Mouse (Mus musculus) heart, embryonic 16.5 days (tissue): ENCODE measurements around the gene Creb3. TPM values are rescaled to one million over a fixed set of nuclear protein-coding genes. Genes with fewer than 3 reads are reported as not detected.

Experiments used
- ATAC-seq: fragments of 200-750 bp; cut with Nextera tagmentation; replicated peaks from 2 replicates; pipeline ENCODE4 v1.8.0; 2017; ENCODE audit warnings: moderate number of reproducible peaks; ENCODE audit not compliant: insufficient read depth, low FRiP score; ENCODE audit errors: extremely low read depth
- H3K27ac ChIP-seq: fragments of 300-500 bp; sonication (generic); 2 replicates; pipeline ENCODE4 v1.5.1; 2014; ENCODE audit warnings: mild to moderate bottlenecking, low read length, control low read depth, moderate library complexity
- H3K27me3 ChIP-seq: fragments of 300-500 bp; sonication (generic); 2 replicates; pipeline ENCODE4 v1.6.1; 2014; ENCODE audit warnings: low read length, mixed read lengths; ENCODE audit not compliant: control insufficient read depth, insufficient read depth
- H3K36me3 ChIP-seq: fragments of 300-500 bp; sonication (generic); 2 replicates; pipeline ENCODE4 v1.6.1; 2014; ENCODE audit not compliant: control insufficient read depth, insufficient read depth
- H3K4me1 ChIP-seq: fragments of 300-500 bp; sonication (generic); 2 replicates; pipeline ENCODE4 v1.6.1; 2014; ENCODE audit warnings: low read length, mixed read lengths; ENCODE audit not compliant: control insufficient read depth, insufficient read depth
- H3K4me2 ChIP-seq: fragments of 300-500 bp; sonication (generic); 2 replicates; pipeline ENCODE4 v1.6.1; 2014; ENCODE audit warnings: low read depth, mild to moderate bottlenecking, control low read depth, low read length
- H3K4me3 ChIP-seq: fragments of 300-500 bp; sonication (generic); 2 replicates; pipeline ENCODE4 v1.5.1; 2014; ENCODE audit warnings: mild to moderate bottlenecking, control low read depth, low read length
- H3K9ac ChIP-seq: fragments of 300-500 bp; sonication (generic); 2 replicates; pipeline ENCODE4 v1.6.1; 2014; ENCODE audit warnings: low read length, control low read depth
- H3K9me3 ChIP-seq: fragments of 300-500 bp; sonication (generic); replicated peaks from 2 replicates; pipeline ENCODE4 v1.6.1; 2016; ENCODE audit warnings: low read length; ENCODE audit not compliant: control insufficient read depth
- WGBS: fragments of 180-500 bp; shearing (Covaris S2); extraction: QIAGEN DNeasy Blood & Tissue Kit; methylation state at CpG from one replicate; pipeline ENCODE4 v1.1.7; 2014; 5-methylcytosine and 5-hydroxymethylcytosine counted together
- polyA plus RNA-seq: library from polyadenylated mRNA; unstranded; fragments of >200 nt; fragmentation: Nextera tagmentation; extraction: Ambion mirVana; gene quantifications from 2 replicates; pipeline ENCODE4 v1.2.1, GENCODE M21; 2015

The Creb3 gene
- polyA plus RNA-seq, 1 experiment from 2014 or later = 60.3 TPM

DNA sequence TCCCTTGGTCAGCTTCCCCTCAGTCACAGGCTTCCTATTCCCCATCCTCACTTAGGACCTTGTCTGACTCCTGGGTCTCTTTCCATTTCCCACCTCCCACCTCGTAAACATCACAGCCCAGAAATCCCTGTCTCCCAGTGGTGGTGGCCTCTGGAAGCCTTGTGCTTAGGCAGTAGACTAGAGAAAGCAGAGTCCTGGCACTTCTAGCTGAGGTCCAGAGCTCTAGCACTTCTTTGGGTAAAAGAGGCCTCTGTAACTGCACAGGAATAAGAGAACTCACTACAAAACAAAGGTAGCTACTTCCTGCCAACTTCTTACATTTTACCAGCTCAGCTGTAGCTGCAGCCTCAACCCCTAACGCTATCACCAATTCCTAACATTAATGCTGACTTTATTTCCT, 1.2 kb upstream of the Creb3 start:
- H3K4me3 ChIP-seq = peak overlapping the region; percentile 98
- H3K4me2 ChIP-seq = peak overlapping the region; percentile 93
- ATAC-seq = no peak
- no peaks in the 10 kb centered on the region for H3K9me3 ChIP-seq
- peaks cover 51% of the 10 kb centered on the region for H3K4me1 ChIP-seq
- WGBS = 5% methylated on average over 2 of the region's 2 CpGs
- peaks cover 23% of the 10 kb centered on the region for H3K36me3 ChIP-seq
- H3K9ac ChIP-seq = peak overlapping the region; percentile 100
- H3K27ac ChIP-seq = peak overlapping the region; percentile 100
- H3K27me3 ChIP-seq = no peaks in the 10 kb centered on the region

- peak overlapping the region; percentile 100 for H3K9ac ChIP-seq
- peak overlapping the region; percentile 93 for H3K4me2 ChIP-seq
- H3K27ac ChIP-seq = peak overlapping the region; percentile 100
- no peaks in the 10 kb centered on the region for H3K27me3 ChIP-seq
- H3K4me1 ChIP-seq = peaks cover 51% of the 10 kb centered on the region
- H3K4me3 ChIP-seq = peak overlapping the region; percentile 98
- peaks cover 22% of the 10 kb centered on the region for H3K36me3 ChIP-seq
- ATAC-seq = no peak; the same call in 1 of the 2 replicates
- no peaks in the 10 kb centered on the region for H3K9me3 ChIP-seq
- 2% methylated on average over 16 of the region's 16 CpGs for whole genome bisulfite sequencing
These were observed 616 bp upstream of the Creb3 start for GRCm38 (mm10) chr4:43561436-43561996.

- Histone ChIP-seq H3K4me3 (peak overlapping the region; percentile 98), H3K27ac (peak overlapping the region; percentile 100), H3K36me3 (peaks cover 34% of the 10 kb centered on the region), H3K27me3 (no peaks in the 10 kb centered on the region), H3K4me2 (peak overlapping the region; percentile 93), H3K4me1 (peaks cover 42% of the 10 kb centered on the region), H3K9ac (peak overlapping the region; percentile 100), H3K9me3 (no peaks in the 10 kb centered on the region)
- ATAC-seq = peak; percentile 0; the same call in 1 of the 2 replicates
- 2% methylated on average over 22 of the region's 22 CpGs for WGBS
These were observed 853 bp downstream of the Creb3 start for GRCm38 (mm10) chr4:43562769-43563600.

DNA sequence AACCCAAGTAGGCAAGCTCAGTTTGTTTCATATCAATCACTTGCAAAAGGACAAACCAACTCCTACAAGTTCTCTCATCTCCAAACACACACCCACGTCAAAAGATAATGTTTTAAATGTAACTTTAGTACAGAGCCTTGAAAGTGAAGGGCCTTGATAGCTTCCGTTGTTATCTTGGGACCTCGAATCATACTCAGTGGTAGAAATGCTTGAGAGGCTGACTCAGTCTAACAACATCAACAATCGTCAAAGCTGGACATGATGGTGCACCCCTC, 1.4 kb downstream of the Creb3 start:
- no peaks in the 10 kb centered on the region for H3K27me3 ChIP-seq
- peak overlapping the region; percentile 93 for H3K4me2 ChIP-seq
- no peak for ATAC-seq
- peak overlapping the region; percentile 100 for H3K27ac ChIP-seq
- H3K4me1 ChIP-seq = peaks cover 36% of the 10 kb centered on the region
- H3K9ac ChIP-seq = peak overlapping the region; percentile 100
- H3K4me3 ChIP-seq = peak overlapping the region; percentile 98
- H3K36me3 ChIP-seq = peaks cover 40% of the 10 kb centered on the region
- no peaks in the 10 kb centered on the region for H3K9me3 ChIP-seq
- 51% methylated on average over 4 of the region's 4 CpGs for WGBS

GRCm38 (mm10) chr4:43564231-43564630, 2.1 kb downstream of the Creb3 start:
- Histone ChIP-seq H3K27me3 (no peaks in the 10 kb centered on the region), H3K36me3 (peaks cover 47% of the 10 kb centered on the region), H3K9me3 (no peaks in the 10 kb centered on the region), H3K27ac (no peak overlapping the region), H3K4me2 (no peak overlapping the region), H3K4me1 (peaks cover 29% of the 10 kb centered on the region), H3K4me3 (no peak overlapping the region), H3K9ac (0 out of 2 replicates have a peak overlapping the region, but pooled peaks have one; percentile 26)
- 22% methylated on average over 2 of the region's 2 CpGs for WGBS
- no peak for ATAC-seq

GRCm38 (mm10) chr4:43567140-43567539, 5.0 kb downstream of the Creb3 start:
- H3K9ac ChIP-seq = no peak overlapping the region
- no peak overlapping the region for H3K27ac ChIP-seq
- no peaks in the 10 kb centered on the region for H3K9me3 ChIP-seq
- H3K4me3 ChIP-seq = no peak overlapping the region
- no peak for ATAC-seq
- peaks cover 60% of the 10 kb centered on the region for H3K36me3 ChIP-seq
- 92% methylated on average over 9 of the region's 9 CpGs for WGBS
- no peak overlapping the region for H3K4me2 ChIP-seq
- peaks cover 13% of the 10 kb centered on the region for H3K4me1 ChIP-seq
- H3K27me3 ChIP-seq = no peaks in the 10 kb centered on the region

GRCm38 (mm10) chr4:43571395-43572045, 9.4 kb downstream of the Creb3 start:
- no peak for ATAC-seq
- Histone ChIP-seq H3K9ac (no peak overlapping the region), H3K4me3 (no peak overlapping the region), H3K36me3 (peaks cover 47% of the 10 kb centered on the region), H3K4me2 (no peak overlapping the region), H3K4me1 (peaks cover 6% of the 10 kb centered on the region), H3K9me3 (no peaks in the 10 kb centered on the region), H3K27me3 (no peaks in the 10 kb centered on the region), H3K27ac (no peak overlapping the region)
- WGBS = 80% methylated on average over 6 of the region's 6 CpGs

DNA sequence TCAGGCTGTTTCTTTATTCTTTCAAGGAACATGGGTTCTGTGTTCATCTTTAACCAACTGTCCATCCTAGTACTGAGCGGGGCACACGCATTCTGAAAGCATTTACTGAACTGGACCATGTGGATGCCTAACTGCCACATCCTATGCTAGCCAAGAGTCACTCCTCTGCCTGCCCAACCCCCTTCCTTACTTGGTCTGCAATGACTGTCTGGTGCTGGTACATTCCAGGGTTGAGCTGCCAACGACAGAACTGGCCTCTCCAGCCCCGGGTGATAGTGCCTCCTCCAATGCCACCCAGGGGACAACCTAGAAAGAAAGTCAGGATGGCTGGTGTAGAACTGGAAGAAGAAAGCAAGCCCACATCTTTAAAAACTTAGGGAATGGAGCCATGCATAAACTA, 11.4 kb downstream of the Creb3 start:
- no peaks in the 10 kb centered on the region for H3K9me3 ChIP-seq
- H3K9ac ChIP-seq = no peak overlapping the region
- H3K4me3 ChIP-seq = no peak overlapping the region
- H3K36me3 ChIP-seq = peaks cover 28% of the 10 kb centered on the region
- H3K27me3 ChIP-seq = no peaks in the 10 kb centered on the region
- no peak for ATAC-seq
- H3K27ac ChIP-seq = no peak overlapping the region
- no peak overlapping the region for H3K4me2 ChIP-seq
- 70% methylated on average over 4 of the region's 4 CpGs for WGBS
- peaks cover 19% of the 10 kb centered on the region for H3K4me1 ChIP-seq

GRCm38 (mm10) chr4:43575356-43575755, 13.2 kb downstream of the Creb3 start:
- no peaks in the 10 kb centered on the region for H3K27me3 ChIP-seq
- H3K9ac ChIP-seq = no peak overlapping the region
- H3K9me3 ChIP-seq = no peaks in the 10 kb centered on the region
- whole genome bisulfite sequencing = 63% methylated on average over 2 of the region's 2 CpGs
- H3K4me1 ChIP-seq = peaks cover 27% of the 10 kb centered on the region
- H3K4me3 ChIP-seq = no peak overlapping the region
- H3K4me2 ChIP-seq = no peak overlapping the region
- no peak overlapping the region for H3K27ac ChIP-seq
- ATAC-seq = no peak
- H3K36me3 ChIP-seq = peaks cover 14% of the 10 kb centered on the region
